Mouse (Mus musculus): Measurements from ENCODE around the gene 1700012B07Rik. TPM values are rescaled to one million over a fixed set of nuclear protein-coding genes. Genes with fewer than 3 reads are reported as not detected.

The 1700012B07Rik gene
- polyA plus RNA-seq, 1 experiment from 2014 or later, result 0.59 TPM

GRCm38 (mm10) chr11:109873161-109873775 lies 45.4 kb upstream of the 1700012B07Rik start:
- DNase-seq (no peak), ATAC-seq (no peak)
- Histone ChIP-seq H3K27me3 (ENCODE audit: insufficient read depth, low read length) (no peaks in the 10 kb centered on the region), H3K9me3 (ENCODE audit: low read length) (no peaks in the 10 kb centered on the region), H3K4me1 (ENCODE audit: insufficient read depth) (no peaks in the 10 kb centered on the region), H3K36me3 (replicated peaks; ENCODE audit: insufficient read depth, low read length) (no peaks in the 10 kb centered on the region), H3K27ac (ENCODE audit: low read depth) (no peak overlapping the region), H3K4me3 (ENCODE audit: low read depth, low read length) (no peak overlapping the region), H3K4me2 (ENCODE audit: low read depth, low read length) (0 out of 2 replicates have a peak overlapping the region, but pooled peaks have one; percentile 18), H3K9ac (replicated peaks) (no peak overlapping the region)
- peak; percentile 54 for TF ChIP-seq CTCF (IDR thresholded peaks at IDR 0.05; ENCODE audit: low read depth)
- TF ChIP-seq EP300 (IDR thresholded peaks at IDR 0.05; ENCODE audit: low read depth), result no peak
- WGBS (ENCODE audit: insufficient replicate concordance), result 42% methylated on average over 9 of the region's 9 CpGs

DNA sequence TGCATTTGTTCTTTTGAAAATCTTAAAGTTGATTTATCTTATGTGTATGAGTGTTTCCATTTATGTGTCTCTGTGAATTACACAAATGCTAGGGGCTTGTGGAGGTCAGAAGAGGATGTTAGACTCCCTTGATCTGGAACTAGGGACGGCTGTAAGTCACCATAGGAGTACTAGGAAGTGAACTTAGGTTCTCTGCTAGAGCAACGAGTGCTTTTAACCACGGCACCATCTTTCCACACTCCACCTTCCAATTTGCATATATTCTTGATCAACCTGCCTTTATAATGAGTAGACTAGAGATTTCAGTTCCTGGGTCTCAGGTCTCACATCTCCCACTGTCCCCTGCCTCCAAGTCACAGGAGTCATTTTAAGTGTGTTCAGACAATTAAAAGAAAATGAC lies 44.8 kb upstream of the 1700012B07Rik start:
- no peaks in the 10 kb centered on the region for H3K4me1 ChIP-seq (ENCODE audit: insufficient read depth)
- no peak overlapping the region for H3K9ac ChIP-seq (replicated peaks)
- no peaks in the 10 kb centered on the region for H3K9me3 ChIP-seq (ENCODE audit: low read length)
- TF ChIP-seq EP300 (IDR thresholded peaks at IDR 0.05; ENCODE audit: low read depth), result no peak
- TF ChIP-seq CTCF (IDR thresholded peaks at IDR 0.05; ENCODE audit: low read depth), result no peak
- DNase-seq, result no peak
- H3K36me3 ChIP-seq (replicated peaks; ENCODE audit: insufficient read depth, low read length), result no peaks in the 10 kb centered on the region
- no peak overlapping the region for H3K27ac ChIP-seq (ENCODE audit: low read depth)
- no peak overlapping the region for H3K4me2 ChIP-seq (ENCODE audit: low read depth, low read length)
- no peak overlapping the region for H3K4me3 ChIP-seq (ENCODE audit: low read depth, low read length)
- no peaks in the 10 kb centered on the region for H3K27me3 ChIP-seq (ENCODE audit: insufficient read depth, low read length)
- no peak for ATAC-seq
- 34% methylated on average over 3 of the region's 3 CpGs for WGBS (ENCODE audit: insufficient replicate concordance)

- Histone ChIP-seq H3K9ac (replicated peaks) (no peak overlapping the region), H3K4me3 (ENCODE audit: low read depth, low read length) (no peak overlapping the region), H3K27me3 (ENCODE audit: insufficient read depth, low read length) (no peaks in the 10 kb centered on the region), H3K9me3 (ENCODE audit: low read length) (no peaks in the 10 kb centered on the region), H3K36me3 (replicated peaks; ENCODE audit: insufficient read depth, low read length) (no peaks in the 10 kb centered on the region), H3K27ac (ENCODE audit: low read depth) (no peak overlapping the region), H3K4me2 (ENCODE audit: low read depth, low read length) (no peak overlapping the region), H3K4me1 (ENCODE audit: insufficient read depth) (no peaks in the 10 kb centered on the region)
- TF ChIP-seq EP300 (IDR thresholded peaks at IDR 0.05; ENCODE audit: low read depth), result no peak
- no peak for TF ChIP-seq CTCF (IDR thresholded peaks at IDR 0.05; ENCODE audit: low read depth)
- 74% methylated on average over 10 of the region's 10 CpGs for WGBS (ENCODE audit: insufficient replicate concordance)
- ATAC-seq (no peak), DNase-seq (no peak)
Observed at GRCm38 (mm10) chr11:109872056-109872455, 44.2 kb upstream of the 1700012B07Rik start.

DNA sequence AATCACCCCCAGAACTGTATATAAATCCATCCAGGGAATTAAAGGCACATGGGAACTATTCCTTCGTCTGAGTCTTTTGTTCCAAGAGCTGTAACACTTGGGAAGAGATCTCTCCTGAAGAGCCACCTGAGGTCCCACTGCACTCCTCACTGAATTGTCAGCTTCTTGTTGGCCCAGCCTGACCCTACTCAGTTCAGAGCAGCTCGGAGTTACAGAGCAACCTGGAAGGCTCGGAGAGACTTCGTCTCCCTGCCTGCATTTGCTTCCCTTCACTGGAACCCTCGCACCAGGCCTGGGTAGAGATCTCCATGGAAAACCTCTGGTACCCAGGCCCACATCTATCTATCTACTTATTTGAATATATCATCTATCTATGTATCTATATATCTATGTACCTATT lies 40.0 kb upstream of the 1700012B07Rik start:
- DNase-seq, result no peak
- TF ChIP-seq CTCF (IDR thresholded peaks at IDR 0.05; ENCODE audit: low read depth) (no peak), EP300 (IDR thresholded peaks at IDR 0.05; ENCODE audit: low read depth) (no peak)
- H3K4me2 ChIP-seq (ENCODE audit: low read depth, low read length), result no peak overlapping the region
- 76% methylated on average over 5 of the region's 5 CpGs for WGBS (ENCODE audit: insufficient replicate concordance)
- H3K36me3 ChIP-seq (replicated peaks; ENCODE audit: insufficient read depth, low read length), result no peaks in the 10 kb centered on the region
- no peak overlapping the region for H3K27ac ChIP-seq (ENCODE audit: low read depth)
- no peaks in the 10 kb centered on the region for H3K9me3 ChIP-seq (ENCODE audit: low read length)
- no peak overlapping the region for H3K9ac ChIP-seq (replicated peaks)
- ATAC-seq, result no peak
- H3K27me3 ChIP-seq (ENCODE audit: insufficient read depth, low read length), result no peaks in the 10 kb centered on the region
- H3K4me1 ChIP-seq (ENCODE audit: insufficient read depth), result no peaks in the 10 kb centered on the region
- H3K4me3 ChIP-seq (ENCODE audit: low read depth, low read length), result no peak overlapping the region

DNA sequence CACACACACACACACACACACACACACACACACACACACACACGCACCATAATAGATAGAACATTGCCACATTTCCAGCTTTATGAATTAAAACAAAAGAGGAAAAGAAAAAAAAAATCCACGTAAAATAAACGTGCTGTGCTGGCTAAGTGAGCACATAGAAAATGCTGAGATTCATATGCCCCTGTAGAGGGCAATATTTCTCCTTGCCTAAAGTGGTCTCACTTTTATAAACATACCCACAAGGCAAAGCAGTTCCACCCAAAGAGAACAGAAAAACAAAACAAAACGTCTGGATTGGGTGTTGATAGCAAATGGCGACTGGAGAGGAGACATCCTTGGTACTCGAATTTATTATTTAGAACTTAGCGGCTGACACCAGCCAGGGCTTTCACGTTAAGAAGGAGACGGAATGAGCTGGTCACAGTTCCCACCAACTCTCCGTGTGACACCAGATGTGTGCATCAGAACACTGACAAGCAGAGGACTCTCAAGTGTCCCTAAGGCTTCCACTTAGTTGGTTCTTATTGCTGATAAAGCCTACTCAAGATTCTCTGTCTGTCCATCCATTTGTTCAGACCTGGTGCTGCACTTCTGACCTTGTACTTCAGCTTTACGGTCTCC lies 38.8 kb upstream of the 1700012B07Rik start:
- Histone ChIP-seq H3K4me3 (ENCODE audit: low read depth, low read length) (no peak overlapping the region), H3K9me3 (ENCODE audit: low read length) (no peaks in the 10 kb centered on the region), H3K9ac (replicated peaks) (no peak overlapping the region), H3K27me3 (ENCODE audit: insufficient read depth, low read length) (no peaks in the 10 kb centered on the region), H3K4me1 (ENCODE audit: insufficient read depth) (no peaks in the 10 kb centered on the region), H3K36me3 (replicated peaks; ENCODE audit: insufficient read depth, low read length) (no peaks in the 10 kb centered on the region), H3K4me2 (ENCODE audit: low read depth, low read length) (no peak overlapping the region), H3K27ac (ENCODE audit: low read depth) (no peak overlapping the region)
- TF ChIP-seq CTCF (IDR thresholded peaks at IDR 0.05; ENCODE audit: low read depth) (no peak), EP300 (IDR thresholded peaks at IDR 0.05; ENCODE audit: low read depth) (no peak)
- no peak for DNase-seq
- 70% methylated on average over 11 of the region's 11 CpGs for WGBS (ENCODE audit: insufficient replicate concordance)
- no peak for ATAC-seq

- TF ChIP-seq CTCF (IDR thresholded peaks at IDR 0.05; ENCODE audit: low read depth) (no peak), EP300 (IDR thresholded peaks at IDR 0.05; ENCODE audit: low read depth) (no peak)
- WGBS (ENCODE audit: insufficient replicate concordance), result 55% methylated on average over 8 of the region's 8 CpGs
- no peaks in the 10 kb centered on the region for H3K4me1 ChIP-seq (ENCODE audit: insufficient read depth)
- H3K27me3 ChIP-seq (ENCODE audit: insufficient read depth, low read length), result no peaks in the 10 kb centered on the region
- no peak overlapping the region for H3K27ac ChIP-seq (ENCODE audit: low read depth)
- no peaks in the 10 kb centered on the region for H3K36me3 ChIP-seq (replicated peaks; ENCODE audit: insufficient read depth, low read length)
- no peak overlapping the region for H3K4me3 ChIP-seq (ENCODE audit: low read depth, low read length)
- H3K9me3 ChIP-seq (ENCODE audit: low read length), result no peaks in the 10 kb centered on the region
- DNase-seq (no peak), ATAC-seq (no peak)
- H3K4me2 ChIP-seq (ENCODE audit: low read depth, low read length), result no peak overlapping the region
- H3K9ac ChIP-seq (replicated peaks), result no peak overlapping the region
Observed at GRCm38 (mm10) chr11:109865526-109865925, 37.7 kb upstream of the 1700012B07Rik start.

Measured in liver, postnatal 0 days (tissue).